Mouse (Mus musculus): ENCODE data around the gene Tbc1d16. TPM values are rescaled to one million over a fixed set of nuclear protein-coding genes. Genes with fewer than 3 reads are reported as not detected.
A peak's percentile ranks its signal among the peaks of the same experiment; 100 is the strongest.

Tbc1d16 gene
- total RNA-seq, 2 experiments from 2014 or later: 37.5 to 39.9 TPM

GRCm38 (mm10) chr11:119147153-119147552, 81.1 kb downstream of the Tbc1d16 start:
- DNase-seq (ENCODE audit: low spot score in 2 of 2): no peak

- DNase-seq (ENCODE audit: low spot score in 2 of 2): no peak
Observed at GRCm38 (mm10) chr11:119146140-119146539, 82.2 kb downstream of the Tbc1d16 start.

DNA sequence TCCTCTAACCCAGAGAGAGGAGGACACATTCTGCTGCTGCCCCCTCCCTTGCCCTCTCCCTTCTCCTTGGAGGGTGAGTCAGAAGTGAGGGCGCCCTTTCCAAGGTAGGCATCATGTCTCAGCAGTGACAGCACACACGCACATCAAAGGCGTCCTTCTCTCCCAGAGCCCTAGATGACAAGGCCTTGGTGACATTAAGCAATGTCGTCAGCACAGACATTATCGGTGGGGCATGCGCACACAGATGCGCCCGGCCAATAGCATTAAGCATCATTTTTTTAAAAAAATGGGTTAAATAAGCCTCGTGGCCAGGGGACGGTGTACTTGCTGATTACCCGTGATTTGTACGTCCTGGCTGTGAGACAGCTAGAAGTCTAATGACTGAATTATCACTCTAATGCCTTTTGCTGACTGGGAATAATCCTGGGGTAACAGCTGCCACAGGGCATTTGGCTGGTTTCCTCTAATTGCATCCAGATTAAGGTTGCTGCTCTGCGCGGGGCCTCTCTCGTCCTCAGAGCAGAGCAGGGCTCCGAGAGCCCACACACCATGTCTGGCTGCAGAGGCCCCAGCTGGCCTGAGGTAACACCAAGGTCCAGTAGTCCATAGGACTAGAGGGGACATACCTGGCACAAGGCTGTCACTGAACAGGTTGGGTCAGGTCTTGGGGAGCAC, 83.4 kb downstream of the Tbc1d16 start:
- no peak for DNase-seq (ENCODE audit: low spot score in 2 of 2)

GRCm38 (mm10) chr11:119143376-119144002, 84.8 kb downstream of the Tbc1d16 start:
- no peak for DNase-seq (ENCODE audit: low spot score in 2 of 2)

- no peak for DNase-seq (ENCODE audit: low spot score in 2 of 2)
Observed at GRCm38 (mm10) chr11:119142615-119143014, 85.7 kb downstream of the Tbc1d16 start.

DNA sequence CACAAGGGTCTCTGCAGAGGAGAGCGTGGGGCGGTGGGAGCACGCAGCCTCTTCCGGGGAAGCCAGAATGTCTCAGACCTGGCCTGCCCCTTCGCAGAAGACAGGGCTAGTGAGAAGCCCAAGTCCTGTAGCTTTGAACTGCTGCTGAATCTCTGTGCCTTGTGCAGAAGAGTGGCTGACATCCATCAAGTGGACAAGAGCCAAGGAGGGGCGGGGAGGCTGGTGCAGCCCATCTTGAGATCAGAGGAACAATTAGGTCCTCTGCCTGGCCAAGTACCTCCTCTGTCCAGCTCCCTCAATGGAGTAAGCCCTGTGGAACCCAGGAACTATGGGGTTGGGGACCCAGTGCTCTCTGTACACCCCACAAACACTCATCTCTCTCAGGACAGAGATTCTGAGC, 89.3 kb downstream of the Tbc1d16 start:
- DNase-seq (ENCODE audit: low spot score in 2 of 2): no peak

DNA sequence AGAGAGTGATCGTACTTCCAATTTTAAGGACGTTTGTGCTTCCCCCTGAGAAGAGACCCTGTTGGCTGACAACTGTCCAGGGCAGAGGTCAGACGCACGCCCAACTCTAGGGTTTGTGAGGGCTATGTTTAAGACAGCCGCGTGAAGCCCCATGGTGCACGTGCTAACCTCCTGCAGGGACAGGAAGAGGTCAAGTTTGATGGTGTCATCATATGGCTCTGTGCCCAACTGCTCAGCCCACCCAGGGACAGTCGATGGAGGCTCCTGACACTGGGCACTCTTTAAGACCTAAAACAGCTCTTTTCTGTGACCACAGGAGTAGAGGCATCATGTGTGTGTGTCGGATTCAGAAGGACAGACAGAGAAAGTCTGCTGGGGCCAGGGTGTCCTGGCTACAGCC, 90.1 kb downstream of the Tbc1d16 start:
- DNase-seq (ENCODE audit: low spot score in 2 of 2): no peak

DNA sequence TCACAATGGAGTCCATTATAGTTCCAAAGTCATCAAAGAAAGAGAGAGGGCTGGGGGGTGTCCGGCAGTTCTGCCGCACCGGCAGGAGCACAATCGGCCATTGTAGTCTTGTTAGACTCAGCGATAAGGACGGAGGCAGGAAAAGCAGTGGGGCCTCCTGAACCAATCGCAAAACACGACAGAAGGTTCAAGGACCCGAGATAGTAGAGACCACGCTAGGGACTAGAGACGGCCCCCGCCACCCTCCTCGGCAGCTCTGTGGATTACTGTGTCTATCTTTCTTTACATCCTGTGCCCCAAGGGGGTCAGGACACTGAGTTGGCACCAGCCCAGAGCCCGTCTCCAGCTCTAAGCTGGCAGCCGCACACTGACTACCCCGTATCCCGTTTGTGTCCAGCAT, 93.7 kb downstream of the Tbc1d16 start:
- DNase-seq (ENCODE audit: low spot score in 2 of 2): no peak

DNA sequence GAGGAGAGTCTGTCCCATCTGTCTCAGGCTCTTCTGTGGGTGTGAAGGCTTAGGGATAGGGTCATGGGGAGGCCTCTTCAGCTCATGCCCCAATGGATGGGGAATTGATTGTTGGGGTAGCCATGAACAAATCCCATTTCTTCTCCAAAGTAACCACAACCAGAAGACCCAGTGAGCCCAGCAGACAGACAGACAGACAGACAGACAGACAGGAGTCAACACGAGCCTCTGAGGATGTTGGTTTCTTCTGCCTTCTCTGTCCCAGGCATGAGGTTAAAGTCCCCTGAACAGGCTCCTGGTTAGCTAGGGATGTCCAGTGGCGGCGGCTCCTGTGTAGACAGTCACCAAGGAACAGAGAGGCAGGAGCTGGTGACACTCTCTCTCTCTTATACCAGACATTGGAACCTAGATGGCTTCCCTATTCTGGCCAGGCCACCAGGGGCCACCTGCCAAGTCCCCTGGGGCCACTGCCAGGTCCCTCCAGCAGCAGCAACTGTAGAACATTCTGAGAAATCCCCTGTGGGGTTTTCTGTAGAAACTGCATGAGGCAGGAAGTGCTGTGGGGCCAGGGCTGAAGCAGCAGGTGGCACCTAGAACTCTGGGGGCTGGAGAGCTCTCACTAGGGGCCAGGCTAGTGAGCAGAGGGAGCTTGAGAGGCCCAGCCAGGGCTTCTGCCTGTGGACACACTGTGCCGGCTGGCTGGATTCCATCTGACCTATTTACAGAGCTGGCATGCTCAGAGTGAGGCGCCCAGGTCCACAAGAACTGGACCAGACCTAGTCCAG, 94.7 kb downstream of the Tbc1d16 start:
- DNase-seq (ENCODE audit: low spot score in 2 of 2): peak in 1 of 2 experiments; percentile 46

DNA sequence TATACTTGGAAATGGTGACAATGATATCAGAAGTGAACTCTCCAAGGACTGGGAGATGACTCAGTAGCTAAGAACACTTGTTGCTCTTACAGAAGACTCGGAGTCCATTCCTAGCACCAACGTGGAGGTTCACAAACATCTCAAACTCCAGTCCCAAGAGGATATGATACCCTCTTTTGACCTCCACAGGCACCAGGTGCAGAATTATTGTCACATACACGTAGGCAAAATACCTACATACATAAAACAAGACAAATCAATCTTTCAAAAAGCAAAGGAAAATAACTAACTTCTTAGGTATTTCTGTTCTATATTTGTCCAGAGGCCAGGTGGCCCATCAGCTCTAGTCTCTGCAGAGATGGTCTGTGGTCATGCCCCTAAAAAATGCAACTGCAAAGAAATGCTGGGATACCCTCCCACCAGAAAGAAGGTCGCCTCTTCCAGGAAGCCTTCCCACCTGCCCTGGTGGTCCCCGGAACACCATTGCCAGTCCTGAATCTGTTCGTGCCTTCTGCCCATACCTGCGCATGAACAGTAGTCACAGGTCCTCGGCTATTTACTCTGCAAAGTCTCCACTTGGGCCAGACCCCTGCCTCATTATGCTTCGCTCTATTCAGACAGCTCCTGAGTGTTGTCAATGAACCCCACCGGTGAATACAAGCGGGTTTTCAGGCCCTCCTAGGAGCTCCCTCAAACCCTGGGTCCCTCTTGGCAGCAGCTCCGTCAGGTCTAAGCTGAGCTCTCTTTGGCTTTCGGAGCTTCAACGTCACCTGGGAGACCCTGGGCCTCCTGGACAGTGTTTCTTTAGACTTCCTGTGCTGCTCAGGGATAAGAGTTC, 95.9 kb downstream of the Tbc1d16 start:
- DNase-seq (ENCODE audit: low spot score in 2 of 2): no peak

DNA sequence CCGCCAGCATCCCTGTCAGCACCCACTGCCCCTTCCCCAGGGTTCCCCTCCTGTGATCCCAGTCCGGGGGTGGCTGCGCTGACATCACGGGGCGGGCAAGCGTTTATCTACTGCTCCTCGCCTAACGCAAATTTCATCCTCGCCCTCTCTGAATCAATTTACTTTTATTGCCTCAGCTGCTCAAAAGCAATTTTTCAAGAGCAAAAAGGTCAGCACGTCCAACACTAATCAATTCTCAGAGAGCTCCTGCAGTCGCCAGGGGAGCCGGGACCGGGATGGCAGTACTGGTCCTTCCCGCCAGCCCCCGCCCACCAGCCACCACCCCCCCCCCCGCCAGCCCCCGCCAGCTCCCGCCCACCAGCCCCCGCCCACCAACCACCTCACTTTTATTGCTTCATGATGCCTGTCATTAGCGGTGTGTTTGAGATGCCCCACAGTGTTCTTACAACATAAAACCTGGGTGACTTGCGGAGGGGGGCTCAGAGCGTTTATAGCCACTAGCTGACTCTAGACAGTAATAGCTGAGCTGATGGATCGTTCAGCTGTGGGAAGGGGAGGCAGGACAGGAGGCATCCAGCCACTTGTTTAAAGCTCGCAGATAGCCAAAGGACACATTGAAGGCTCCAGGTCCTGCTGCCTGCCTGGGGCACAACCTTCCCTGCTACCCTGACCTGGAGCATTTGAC, 98.1 kb downstream of the Tbc1d16 start:
- no peak for DNase-seq (ENCODE audit: low spot score in 2 of 2)

GRCm38 (mm10) chr11:119129281-119130058, 98.8 kb downstream of the Tbc1d16 start:
- DNase-seq (ENCODE audit: low spot score in 2 of 2): no peak

DNA sequence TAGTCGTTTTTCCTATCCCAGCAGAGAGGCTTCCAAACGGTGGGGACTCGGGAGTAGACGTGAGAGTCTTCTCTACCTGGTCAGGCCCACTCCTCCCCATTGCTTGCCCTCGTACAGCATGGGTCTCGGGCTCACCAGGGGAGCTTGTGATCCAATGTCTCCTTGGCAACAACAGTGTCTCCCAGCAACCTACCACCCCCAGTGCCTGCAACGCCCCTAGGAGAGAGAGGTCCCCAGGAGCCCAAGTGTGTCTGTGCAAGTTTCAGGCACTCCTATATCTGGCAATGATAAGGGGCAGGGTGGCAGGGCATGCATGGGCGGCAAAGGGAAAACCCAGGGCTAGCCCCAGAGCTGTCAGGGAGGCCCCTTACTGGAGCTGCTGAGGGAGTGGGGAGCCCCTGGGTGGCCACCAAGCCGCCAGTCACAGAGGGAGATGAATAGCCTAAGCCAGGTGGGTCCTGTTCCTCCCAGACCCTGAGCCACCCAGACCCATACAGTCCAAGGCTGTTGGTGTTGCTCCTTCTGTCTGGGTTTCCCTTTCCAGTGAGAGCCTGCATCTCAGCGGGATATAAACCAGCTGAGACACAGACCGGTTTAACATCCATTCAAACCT, 99.5 kb downstream of the Tbc1d16 start:
- DNase-seq (ENCODE audit: low spot score in 2 of 2): no peak

GRCm38 (mm10) chr11:119127686-119128473, 100.4 kb downstream of the Tbc1d16 start:
- no peak for DNase-seq (ENCODE audit: low spot score in 2 of 2)

DNA sequence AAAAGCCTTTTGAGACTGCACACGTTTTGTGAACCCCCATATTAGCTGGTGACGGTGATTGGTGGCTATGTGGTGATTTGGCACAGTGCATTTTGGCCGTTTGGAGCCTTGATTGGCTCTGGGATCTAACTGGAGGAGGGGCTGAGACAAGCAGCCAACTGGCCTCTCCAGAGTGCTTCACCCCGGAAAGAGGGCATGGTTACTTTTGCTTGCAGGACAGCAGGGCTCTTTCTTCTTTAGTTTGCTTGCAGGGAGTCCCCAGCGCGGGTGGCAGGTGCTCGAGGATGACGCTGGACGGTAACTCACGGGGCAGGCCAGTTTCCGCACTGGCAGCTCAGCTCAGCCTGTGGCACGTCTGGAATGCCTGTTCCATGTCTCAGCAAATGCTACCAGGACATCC, 101.2 kb downstream of the Tbc1d16 start:
- no peak for DNase-seq (ENCODE audit: low spot score in 2 of 2)

GRCm38 (mm10) chr11:119125929-119126861, 102.1 kb downstream of the Tbc1d16 start:
- DNase-seq (ENCODE audit: low spot score in 2 of 2): peak in 1 of 2 experiments; percentile 38

DNA sequence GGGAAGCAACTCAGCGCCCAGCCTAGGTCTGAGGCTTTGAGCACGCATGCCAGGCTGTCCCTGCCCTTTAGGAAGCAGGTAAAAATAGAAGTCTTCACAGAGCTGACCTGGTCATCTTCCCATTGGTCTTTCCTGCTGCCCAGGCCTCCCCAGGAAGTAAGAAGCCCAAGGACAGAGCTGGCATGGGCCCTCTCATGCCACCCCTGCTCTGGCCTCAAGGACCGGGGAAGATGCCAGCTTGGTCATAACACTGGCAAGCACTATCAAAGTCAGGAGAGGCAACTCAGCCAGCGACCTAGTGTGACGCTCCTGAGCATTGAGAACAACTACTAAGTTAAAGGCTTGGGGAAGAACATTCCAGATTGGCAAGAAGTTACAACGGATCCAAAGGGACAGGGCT, 103.8 kb downstream of the Tbc1d16 start:
- DNase-seq (ENCODE audit: low spot score in 2 of 2): no peak

All from layer of hippocampus, adult 18-20 months (tissue).